Mouse (Mus musculus) erythroblast, embryonic 14.5 days (primary cell): ENCODE data around the gene Ackr4.

Experiments used
- GATA1 ChIP-seq: IDR thresholded peaks from 2 replicates; pipeline ENCODE4 v1.6.1; 2012; ENCODE audit warnings: low read length, inconsistent platforms, mixed read lengths
- TAL1 ChIP-seq: IDR thresholded peaks from 3 replicates; pipeline ENCODE4 v1.6.1; 2012; ENCODE audit warnings: low read length, inconsistent platforms, mixed read lengths

GRCm38 (mm10) chr9:104063244-104063961, 63.3 kb downstream of the Ackr4 start, which contains the start of gene Acad11:
- TF ChIP-seq TAL1 (no peak), GATA1 (no peak)
